Mouse (Mus musculus) CH12.LX (cell line): ENCODE results near the gene Ovch2. TPM values are rescaled to one million over a fixed set of nuclear protein-coding genes. Genes with fewer than 3 reads are reported as not detected.

Experiments
- DNase-seq: peaks from one replicate; pipeline ENCODE4 v3.0.0-alpha.2; 2013; ENCODE audit errors: extremely low read depth
- H3K27ac ChIP-seq: 2 replicates; pipeline ENCODE4 v1.5.1; 2012; ENCODE audit warnings: low read depth, mild to moderate bottlenecking, control low read depth, moderate library complexity; ENCODE audit not compliant: insufficient read depth
- H3K27me3 ChIP-seq: replicated peaks from 2 replicates; pipeline ENCODE3; 2012; ENCODE audit warnings: inconsistent platforms
- H3K36me3 ChIP-seq, 2 experiments: replicated peaks in 1 of 2; 2 replicates each; pipeline versions ENCODE3 to v1.6.1; 2012; ENCODE audit warnings: inconsistent platforms in 1 of 2, low read length in 1 of 2, mild to moderate bottlenecking in 1 of 2, mixed read lengths in 1 of 2, moderate library complexity in 1 of 2; ENCODE audit not compliant: control insufficient read depth in 1 of 2, insufficient read depth in 1 of 2
- H3K4me1 ChIP-seq, 2 experiments: 2 replicates each; pipeline ENCODE4 v1.6.1; 2012; ENCODE audit warnings: inconsistent platforms in 1 of 2, moderate library complexity in 1 of 2; ENCODE audit not compliant: insufficient read depth in 2 of 2, control insufficient read depth in 1 of 2
- H3K4me2 ChIP-seq: 2 replicates; pipeline ENCODE4 v1.6.1; 2012; ENCODE audit warnings: low read depth, mild to moderate bottlenecking, control low read depth; ENCODE audit not compliant: poor library complexity, insufficient read depth, severe bottlenecking
- H3K4me3 ChIP-seq, 3 experiments: fragments of 150-350 bp in 1 of 3; sonication (generic) in 1 of 3; replicated peaks in 1 of 3; 2 replicates each; pipeline versions ENCODE3 to v1.5.1; 2011 to 2012; ENCODE audit warnings: low read depth in 2 of 3, low read length in 2 of 3, mild to moderate bottlenecking in 2 of 3, moderate library complexity in 2 of 3, control low read depth in 1 of 3, improper control_type of control experiment in 1 of 3, inconsistent platforms in 1 of 3, mixed read lengths in 1 of 3; ENCODE audit not compliant: poor library complexity in 1 of 3
- H3K79me2 ChIP-seq: replicated peaks from 2 replicates; pipeline ENCODE4 v1.6.1; 2012; ENCODE audit warnings: mild to moderate bottlenecking, moderate library complexity; ENCODE audit not compliant: control insufficient read depth, poor library complexity, insufficient read depth, severe bottlenecking; ENCODE audit errors: extremely low read depth
- H3K9ac ChIP-seq: 2 replicates; pipeline ENCODE4 v1.6.1; 2012; ENCODE audit warnings: low read depth, mild to moderate bottlenecking, control low read depth, moderate library complexity; ENCODE audit not compliant: insufficient read depth
- H3K9me3 ChIP-seq: replicated peaks from 2 replicates; pipeline ENCODE3; 2012; ENCODE audit warnings: low read length, inconsistent platforms, mixed read lengths
- BHLHE40 ChIP-seq: IDR thresholded peaks from 2 replicates; pipeline ENCODE4 v1.6.1; 2011; ENCODE audit warnings: mild to moderate bottlenecking, low read depth, low read length, improper control_type of control experiment
- CTCF ChIP-seq, 2 experiments: IDR thresholded peaks in 1 of 2; conservative IDR thresholded peaks in 1 of 2; 2 replicates each; pipeline ENCODE4 v1.5.1; 2011 to 2012; ENCODE audit warnings: low read depth in 2 of 2, low read length in 2 of 2, improper control_type of control experiment in 1 of 2, inconsistent platforms in 1 of 2, mild to moderate bottlenecking in 1 of 2, moderate library complexity in 1 of 2
- EP300 ChIP-seq: IDR thresholded peaks from 2 replicates; pipeline ENCODE4 v1.6.1; 2011; ENCODE audit warnings: low read length, improper control_type of control experiment
- HCFC1 ChIP-seq: IDR thresholded peaks from 2 replicates; pipeline ENCODE4 v1.6.1; 2012; ENCODE audit warnings: low read depth, mild to moderate bottlenecking, inconsistent platforms, low read length, improper control_type of control experiment
- JUND ChIP-seq: conservative IDR thresholded peaks from 2 replicates; pipeline ENCODE4 v1.6.1; 2011; ENCODE audit warnings: low read depth, low read length, improper control_type of control experiment
- MAZ ChIP-seq: IDR thresholded peaks from 2 replicates; pipeline ENCODE4 v1.6.1; 2012; ENCODE audit warnings: low read depth, mild to moderate bottlenecking, inconsistent platforms, low read length, improper control_type of control experiment, moderate library complexity
- MEF2A ChIP-seq: IDR thresholded peaks from 2 replicates; pipeline ENCODE4 v1.6.1; 2014; ENCODE audit warnings: low read depth, mild to moderate bottlenecking, inconsistent platforms, low read length, improper control_type of control experiment, borderline replicate concordance
- POLR2A ChIP-seq: IDR thresholded peaks from 2 replicates; pipeline ENCODE4 v1.6.1; 2011; ENCODE audit warnings: low read depth, mild to moderate bottlenecking, improper control_type of control experiment, low read length
- POLR2AphosphoS2 ChIP-seq: IDR thresholded peaks from 2 replicates; pipeline ENCODE4 v1.6.1; 2011; ENCODE audit warnings: low read depth, low read length, improper control_type of control experiment
- RAD21 ChIP-seq: IDR thresholded peaks from 2 replicates; pipeline ENCODE4 v1.6.1; 2011; ENCODE audit warnings: low read depth, mild to moderate bottlenecking, low read length, improper control_type of control experiment, moderate library complexity
- SMC3 ChIP-seq: IDR thresholded peaks from 2 replicates; pipeline ENCODE4 v1.6.1; 2011; ENCODE audit warnings: low read depth, low read length, improper control_type of control experiment
- ZKSCAN1 ChIP-seq: IDR thresholded peaks from 2 replicates; pipeline ENCODE4 v1.6.1; 2012; ENCODE audit warnings: low read depth, inconsistent platforms, low read length, improper control_type of control experiment, borderline replicate concordance
- dilution Hi-C: fragments of 300-500 bp; cut with MboI; formaldehyde crosslinking; loops from 2 replicates; pipeline ENCODE4 v1.14.3; 2020; ENCODE audit warnings: low sequenced_read_pairs; ENCODE audit not compliant: extremely low pct_unique_long_range_greater_than_20kb, extremely low pct_ligation_motif_present
- in situ Hi-C: fragments of 300-500 bp; cut with MboI; formaldehyde crosslinking; loops from 3 replicates; pipeline ENCODE4 v1.14.3; 2019; ENCODE audit warnings: low sequenced_read_pairs, low pct_ligation_motif_present, low pct_unique_long_range_greater_than_20kb, mixed read lengths
- polyA plus RNA-seq: library from polyadenylated mRNA; unstranded; fragments of >175 nt; gene quantifications from 2 replicates; pipeline ENCODE4 v1.2.1, GENCODE M21; 2012; ENCODE audit warnings: low read depth; ENCODE audit not compliant: insufficient read length
- total RNA-seq, 2 experiments: library from RNA; depleted of rRNA; stranded (reverse); fragments of 300-350 nt in 1 of 2; fragments of >200 nt in 1 of 2; gene quantifications; 2 replicates each; pipeline ENCODE4 v1.2.3; 2012 to 2014

The Ovch2 gene
- total and polyA plus RNA-seq, 3 experiments: not detected

DNA sequence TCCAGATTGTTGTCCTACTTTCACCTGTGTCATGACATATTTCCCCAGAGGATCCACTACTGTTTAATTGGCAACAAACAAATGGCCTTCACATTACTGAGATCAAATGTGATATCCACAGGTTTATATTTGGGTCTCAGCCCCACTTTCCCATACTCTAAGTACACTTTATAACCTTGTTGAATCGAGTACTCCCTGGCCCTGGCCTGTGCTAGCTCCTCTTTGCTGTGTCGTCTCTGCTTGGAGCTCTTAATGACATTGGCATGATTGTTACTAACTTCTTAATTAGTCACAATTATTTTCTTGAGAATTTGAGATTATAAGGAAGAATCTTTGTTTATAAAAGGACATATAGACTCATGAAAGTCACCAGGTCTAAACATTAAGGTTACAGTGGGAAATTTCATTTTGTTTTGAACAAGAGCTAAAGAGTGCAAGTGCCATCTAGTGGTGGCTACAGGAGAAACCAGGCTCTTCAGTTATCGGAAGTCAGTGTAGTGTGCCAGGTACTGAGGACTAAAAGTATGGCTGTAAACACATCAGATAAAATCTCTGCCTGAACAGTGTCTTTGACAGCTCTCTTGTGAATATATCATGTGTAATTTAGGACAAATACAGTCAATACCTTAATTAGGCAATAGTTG, 12.9 kb downstream of the Ovch2 start:
- no peaks in the 10 kb centered on the region for H3K79me2 ChIP-seq
- H3K4me1 ChIP-seq: no peaks in the 10 kb centered on the region
- H3K9ac ChIP-seq: no peak overlapping the region
- no peaks in the 10 kb centered on the region for H3K27me3 ChIP-seq
- peak; percentile 44 for DNase-seq
- dilution Hi-C loops: no loop called here
- H3K9me3 ChIP-seq: no peaks in the 10 kb centered on the region
- no peak overlapping the region for H3K4me2 ChIP-seq
- in situ Hi-C loops: no loop called here
- H3K4me3 ChIP-seq: no peak overlapping the region
- H3K27ac ChIP-seq: no peak overlapping the region
- H3K36me3 ChIP-seq: no peaks in the 10 kb centered on the region
- no peak for TF ChIP-seq MEF2A
- TF ChIP-seq SMC3: peak; percentile 48
- TF ChIP-seq BHLHE40: no peak
- no peak for TF ChIP-seq ZKSCAN1
- TF ChIP-seq RAD21: peak; percentile 77
- no peak for TF ChIP-seq POLR2AphosphoS2
- no peak for TF ChIP-seq MAZ
- peak; percentile 71 to 81 for TF ChIP-seq CTCF (conservative IDR thresholded peaks at IDR 0.05 in 1 of 2, IDR thresholded peaks at IDR 0.05 in 1 of 2; ENCODE audit: low read depth in 2 of 2, low read length in 2 of 2)
- no peak for TF ChIP-seq EP300

DNA sequence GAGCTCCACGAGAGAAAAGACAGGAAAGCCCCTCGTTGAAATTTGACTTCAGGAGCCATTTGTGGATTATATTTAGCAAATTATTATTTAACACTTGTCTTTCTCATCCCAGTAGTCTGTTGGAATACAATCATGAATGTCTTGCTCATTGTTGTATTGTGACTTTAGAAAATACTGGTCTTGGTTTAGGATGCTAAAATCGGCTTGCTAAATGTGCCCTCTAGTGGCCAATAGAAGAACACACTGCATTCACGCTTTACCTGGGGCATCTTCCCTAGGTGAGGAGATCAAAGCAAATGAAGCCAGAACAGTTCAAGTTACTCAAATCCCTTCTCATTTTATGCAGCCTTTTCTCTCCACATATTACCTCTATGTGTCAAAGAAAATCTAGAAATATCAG, 21.4 kb downstream of the Ovch2 start:
- in situ Hi-C loops: no loop called here
- no peaks in the 10 kb centered on the region for H3K9me3 ChIP-seq
- no peaks in the 10 kb centered on the region for H3K79me2 ChIP-seq
- no peak overlapping the region for H3K4me3 ChIP-seq
- no peaks in the 10 kb centered on the region for H3K4me1 ChIP-seq
- DNase-seq: peak; percentile 34
- no peaks in the 10 kb centered on the region for H3K36me3 ChIP-seq
- no peak overlapping the region for H3K27ac ChIP-seq
- no peaks in the 10 kb centered on the region for H3K27me3 ChIP-seq
- TF ChIP-seq POLR2A (no peak), RAD21 (peak; percentile 75), SMC3 (peak; percentile 73), JUND (no peak), MEF2A (no peak), CTCF (conservative IDR thresholded peaks at IDR 0.05 in 1 of 2, IDR thresholded peaks at IDR 0.05 in 1 of 2; ENCODE audit: low read depth in 2 of 2, low read length in 2 of 2) (peak; percentile 79 to 91)
- no peak overlapping the region for H3K9ac ChIP-seq
- dilution Hi-C loops: no loop called here
- no peak overlapping the region for H3K4me2 ChIP-seq

DNA sequence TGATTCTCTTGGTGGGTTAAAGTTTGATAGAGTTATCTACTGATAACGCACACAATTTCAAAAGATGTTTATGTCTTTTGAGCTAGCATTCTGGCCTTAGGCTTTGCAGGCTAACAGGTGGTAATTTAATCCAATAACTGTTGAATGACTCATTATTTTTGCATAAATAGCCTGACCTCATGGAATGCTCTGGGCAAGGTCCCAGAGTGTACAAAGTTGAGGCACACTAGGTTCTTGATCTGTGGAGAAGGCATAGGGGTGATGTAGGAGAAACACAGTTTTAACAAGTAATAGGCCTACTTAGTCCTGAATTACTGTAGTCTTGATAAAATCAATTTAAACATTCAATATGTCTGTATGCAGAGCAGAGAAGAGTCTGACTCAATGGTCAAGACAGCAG, 22.8 kb downstream of the Ovch2 start:
- Histone ChIP-seq H3K9me3 (no peaks in the 10 kb centered on the region), H3K9ac (no peak overlapping the region), H3K27ac (no peak overlapping the region), H3K4me1 (no peaks in the 10 kb centered on the region), H3K79me2 (no peaks in the 10 kb centered on the region), H3K4me2 (no peak overlapping the region), H3K36me3 (no peaks in the 10 kb centered on the region), H3K4me3 (no peak overlapping the region), H3K27me3 (no peaks in the 10 kb centered on the region)
- no peak for DNase-seq
- no peak for TF ChIP-seq HCFC1
- dilution Hi-C loops: no loop called here
- in situ Hi-C loops: no loop called here
